ENCODE assay signal across 8 mouse cellular contexts in genomic region chr1:172481111-172481510, GRCm38 (mm10). TPM values are rescaled to one million over a fixed set of nuclear protein-coding genes. Genes with fewer than 3 reads are reported as not detected.
DNase-seq lines count a peak whose midpoint lies in the region; ATAC-seq and TF ChIP-seq lines count a peak whose summit lies in the region.

No protein-coding gene starts in this region.

- peaks cover 11% of the 10 kb centered on the region for H3K4me1 ChIP-seq in liver, embryonic 11.5 days (replicated peaks; ENCODE audit: control insufficient read depth, insufficient read depth, low read length)
- H3K4me1 ChIP-seq in forebrain, embryonic 13.5 days = peaks cover 40% of the 10 kb centered on the region
- peaks cover 18% of the 10 kb centered on the region for H3K4me1 ChIP-seq in limb, embryonic 14.5 days (ENCODE audit: control insufficient read depth, insufficient read depth, low read length)
- H3K4me1 ChIP-seq in neural tube, embryonic 15.5 days = peaks cover 49% of the 10 kb centered on the region

- no peak overlapping the region for H3K9ac ChIP-seq in liver, embryonic 11.5 days (ENCODE audit: low read depth, low read length)
- peak overlapping the region; percentile 62 for H3K9ac ChIP-seq in forebrain, embryonic 13.5 days
- peak overlapping the region; percentile 65; the same call in 1 of the 2 replicates for H3K9ac ChIP-seq in limb, embryonic 14.5 days (ENCODE audit: low read depth, low read length, severe bottlenecking)
- H3K9ac ChIP-seq in neural tube, embryonic 15.5 days (replicated peaks) = peak overlapping the region; percentile 65; the same call in 1 of the 2 replicates

- H3K36me3 ChIP-seq in liver, embryonic 11.5 days (ENCODE audit: control insufficient read depth, insufficient read depth, low read length) = no peaks in the 10 kb centered on the region
- peaks cover 9% of the 10 kb centered on the region; the same call in 1 of the 2 replicates for H3K36me3 ChIP-seq in forebrain, embryonic 13.5 days (ENCODE audit: poor library complexity, severe bottlenecking)
- no peaks in the 10 kb centered on the region for H3K36me3 ChIP-seq in limb, embryonic 14.5 days (ENCODE audit: control insufficient read depth, insufficient read depth, low read length)
- no peaks in the 10 kb centered on the region for H3K36me3 ChIP-seq in neural tube, embryonic 15.5 days

- H3K9me3 ChIP-seq in liver, embryonic 11.5 days (ENCODE audit: control insufficient read depth, low read length) = no peaks in the 10 kb centered on the region
- no peaks in the 10 kb centered on the region for H3K9me3 ChIP-seq in forebrain, embryonic 13.5 days (replicated peaks)
- H3K9me3 ChIP-seq in limb, embryonic 14.5 days (ENCODE audit: control insufficient read depth, low read length) = no peaks in the 10 kb centered on the region
- no peaks in the 10 kb centered on the region for H3K9me3 ChIP-seq in neural tube, embryonic 15.5 days (replicated peaks)

- WGBS in liver, embryonic 11.5 days = 12% methylated on average over 13 of the region's 13 CpGs
- 20% methylated on average over 13 of the region's 13 CpGs for WGBS in forebrain, embryonic 13.5 days
- WGBS in limb, embryonic 14.5 days = 17% methylated on average over 13 of the region's 13 CpGs
- WGBS in neural tube, embryonic 15.5 days = 23% methylated on average over 13 of the region's 13 CpGs

- peaks cover 25% of the 10 kb centered on the region for H3K27me3 ChIP-seq in liver, embryonic 11.5 days (replicated peaks; ENCODE audit: control insufficient read depth, insufficient read depth, low read length)
- H3K27me3 ChIP-seq in forebrain, embryonic 13.5 days = 0 out of 2 replicates have a peak, but pooled peaks cover 4% of the 10 kb centered on the region
- no peaks in the 10 kb centered on the region for H3K27me3 ChIP-seq in limb, embryonic 14.5 days (ENCODE audit: control insufficient read depth, insufficient read depth, low read length)
- H3K27me3 ChIP-seq in neural tube, embryonic 15.5 days (replicated peaks) = no peaks in the 10 kb centered on the region

- DNase-seq in liver, embryonic 11.5 days (ENCODE audit: low spot score) = no peak
- DNase-seq in liver = no peak
- DNase-seq in limb, embryonic 14.5 days (ENCODE audit: low spot score) = no peak
- DNase-seq in right cerebral cortex, postnatal 4 days = no peak
- no peak for DNase-seq in testis, postnatal 14 days (ENCODE audit: low spot score)

- no peak for ATAC-seq in liver, embryonic 11.5 days (replicated peaks; ENCODE audit: low FRiP score)
- ATAC-seq in forebrain, embryonic 13.5 days = no peak
- no peak for ATAC-seq in limb, embryonic 14.5 days (ENCODE audit: low FRiP score, low read depth)
- ATAC-seq in neural tube, embryonic 15.5 days (ENCODE audit: low FRiP score) = no peak; the same call in 1 of the 2 replicates
- no peak for ATAC-seq in frontal cortex, adult (ENCODE audit: low TSS enrichment)

- peak overlapping the region; percentile 73 for H3K4me2 ChIP-seq in liver, embryonic 11.5 days
- peak overlapping the region; percentile 93 for H3K4me2 ChIP-seq in forebrain, embryonic 13.5 days
- peak overlapping the region; percentile 90 for H3K4me2 ChIP-seq in limb, embryonic 14.5 days (replicated peaks; ENCODE audit: low read depth, low read length, severe bottlenecking)
- peak overlapping the region; percentile 86 for H3K4me2 ChIP-seq in neural tube, embryonic 15.5 days

- no peak overlapping the region for H3K27ac ChIP-seq in liver, embryonic 11.5 days (ENCODE audit: low read depth, low read length)
- H3K27ac ChIP-seq in forebrain, embryonic 13.5 days = no peak overlapping the region
- no peak overlapping the region for H3K27ac ChIP-seq in limb, embryonic 14.5 days (replicated peaks; ENCODE audit: low read depth, low read length)
- H3K27ac ChIP-seq in neural tube, embryonic 15.5 days (replicated peaks) = no peak overlapping the region

- no peak for TF ChIP-seq POLR2A in limb, embryonic 14.5 days (IDR thresholded peaks at IDR 0.05; ENCODE audit: borderline replicate concordance, extremely low read depth, insufficient read depth, insufficient read length)

- H3K4me3 ChIP-seq in liver, embryonic 11.5 days (ENCODE audit: low read depth, low read length) = peak overlapping the region; percentile 53
- H3K4me3 ChIP-seq in forebrain, embryonic 13.5 days = peak overlapping the region; percentile 67
- H3K4me3 ChIP-seq in limb, embryonic 14.5 days (replicated peaks; ENCODE audit: low read length) = peak overlapping the region; percentile 63
- H3K4me3 ChIP-seq in neural tube, embryonic 15.5 days (replicated peaks) = peak overlapping the region; percentile 69

RNA-seq across cellular contexts. Expression of gene Igsf9, which starts 0.5 kb away (rescaled TPM):
- polyA plus RNA-seq in liver, embryonic 11.5 days (2014; fragmentation: Nextera tagmentation; extraction: Ambion mirVana) = 9.7 and 13.8 TPM in 2 replicates
- polyA plus RNA-seq in forebrain, embryonic 13.5 days (2015; fragmentation: Nextera tagmentation; extraction: Ambion mirVana) = 78.7 and 90.7 TPM in 2 replicates
- polyA plus RNA-seq in limb, embryonic 14.5 days (2012; rRNA removed) = 62.0 and 85.1 TPM in 2 replicates
- polyA plus RNA-seq in limb, embryonic 14.5 days (2014; fragmentation: Nextera tagmentation; extraction: Ambion mirVana) = 29.6 and 35.0 TPM in 2 replicates
- 38.9 TPM in 2 replicates for polyA plus RNA-seq in neural tube, embryonic 15.5 days (2015; fragmentation: Nextera tagmentation; extraction: Ambion mirVana)

RNA-seq across cellular contexts. Expression of gene Slamf9, which starts 6.0 kb away (rescaled TPM):
- 0.55 and 1.4 TPM in 2 replicates for polyA plus RNA-seq in liver, embryonic 11.5 days (2014; fragmentation: Nextera tagmentation; extraction: Ambion mirVana)
- 0.21 and 0.23 TPM in 2 replicates for polyA plus RNA-seq in forebrain, embryonic 13.5 days (2015; fragmentation: Nextera tagmentation; extraction: Ambion mirVana)
- polyA plus RNA-seq in limb, embryonic 14.5 days (2012; rRNA removed) = 0.49 and 0.64 TPM in 2 replicates
- 0.51 and 0.75 TPM in 2 replicates for polyA plus RNA-seq in limb, embryonic 14.5 days (2014; fragmentation: Nextera tagmentation; extraction: Ambion mirVana)
- 0.36 and 0.38 TPM in 2 replicates for polyA plus RNA-seq in neural tube, embryonic 15.5 days (2015; fragmentation: Nextera tagmentation; extraction: Ambion mirVana)

RNA-seq across cellular contexts. Expression of gene Tagln2, which starts 18.7 kb away (rescaled TPM):
- 248 and 257 TPM in 2 replicates for polyA plus RNA-seq in liver, embryonic 11.5 days (2014; fragmentation: Nextera tagmentation; extraction: Ambion mirVana)
- 52.9 and 55.8 TPM in 2 replicates for polyA plus RNA-seq in forebrain, embryonic 13.5 days (2015; fragmentation: Nextera tagmentation; extraction: Ambion mirVana)
- polyA plus RNA-seq in limb, embryonic 14.5 days (2012; rRNA removed) = 134 and 151 TPM in 2 replicates
- 138 and 155 TPM in 2 replicates for polyA plus RNA-seq in limb, embryonic 14.5 days (2014; fragmentation: Nextera tagmentation; extraction: Ambion mirVana)
- 140 and 198 TPM in 2 replicates for polyA plus RNA-seq in neural tube, embryonic 15.5 days (2015; fragmentation: Nextera tagmentation; extraction: Ambion mirVana)

RNA-seq across cellular contexts. Expression of gene Cfap45, which starts 39.5 kb away (rescaled TPM):
- 0.77 and 1.4 TPM in 2 replicates for polyA plus RNA-seq in liver, embryonic 11.5 days (2014; fragmentation: Nextera tagmentation; extraction: Ambion mirVana)
- 1.4 and 2.2 TPM in 2 replicates for polyA plus RNA-seq in forebrain, embryonic 13.5 days (2015; fragmentation: Nextera tagmentation; extraction: Ambion mirVana)
- 0.70 and 1.3 TPM in 2 replicates for polyA plus RNA-seq in limb, embryonic 14.5 days (2012; rRNA removed)
- polyA plus RNA-seq in limb, embryonic 14.5 days (2014; fragmentation: Nextera tagmentation; extraction: Ambion mirVana) = 0.97 and 0.98 TPM in 2 replicates
- 3.8 and 4.3 TPM in 2 replicates for polyA plus RNA-seq in neural tube, embryonic 15.5 days (2015; fragmentation: Nextera tagmentation; extraction: Ambion mirVana)
